8 mouse cellular contexts compared by ENCODE assay signal in the genomic region with DNA sequence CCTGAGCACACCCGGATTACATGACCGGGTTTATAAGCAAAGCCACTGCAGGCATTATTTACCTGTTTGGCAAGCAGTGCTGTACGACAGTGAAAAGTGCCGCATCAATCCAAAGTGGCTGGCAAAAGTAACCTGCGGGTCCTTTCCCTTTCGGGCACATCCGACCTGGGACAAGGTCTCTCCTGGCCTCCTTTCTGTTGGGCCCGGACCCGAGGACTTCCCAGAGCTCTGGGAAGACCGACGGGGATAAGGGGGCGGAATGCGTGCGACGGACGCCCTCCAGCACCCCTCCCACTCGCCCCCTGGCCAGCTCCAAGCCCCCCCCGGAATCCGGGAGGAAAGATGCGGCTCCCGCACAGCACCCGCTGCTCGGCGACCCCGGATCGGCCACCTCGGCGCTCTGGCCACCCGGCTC. TPM values are rescaled to one million over a fixed set of nuclear protein-coding genes. Genes with fewer than 3 reads are reported as not detected.
DNase-seq lines count a peak whose midpoint lies in the region; ATAC-seq and TF ChIP-seq lines count a peak whose summit lies in the region.

No protein-coding gene starts in this region.

- TF ChIP-seq POLR2A in small intestine, adult 2 months (IDR thresholded peaks at IDR 0.05; ENCODE audit: low read depth, low read length): no peak

- no peak overlapping the region for H3K27ac ChIP-seq in heart, embryonic 15.5 days
- peak overlapping the region; percentile 93 for H3K27ac ChIP-seq in forebrain, embryonic 10.5 days
- H3K27ac ChIP-seq in limb, embryonic 13.5 days: peak overlapping the region; percentile 70; the same call in 1 of the 2 replicates
- H3K27ac ChIP-seq in small intestine, adult 2 months (ENCODE audit: insufficient read depth, low read depth, low read length): no peak overlapping the region

- peak overlapping the region; percentile 79 for H3K9ac ChIP-seq in heart, embryonic 15.5 days
- H3K9ac ChIP-seq in limb, embryonic 13.5 days: peak overlapping the region; percentile 89

- no peaks in the 10 kb centered on the region for H3K36me3 ChIP-seq in heart, embryonic 15.5 days
- H3K36me3 ChIP-seq in forebrain, embryonic 10.5 days (replicated peaks): no peaks in the 10 kb centered on the region
- no peaks in the 10 kb centered on the region for H3K36me3 ChIP-seq in limb, embryonic 13.5 days
- no peaks in the 10 kb centered on the region for H3K36me3 ChIP-seq in small intestine, adult 2 months (ENCODE audit: control insufficient read depth, insufficient read depth, low read length)

- ATAC-seq in heart, embryonic 15.5 days (replicated peaks; ENCODE audit: insufficient number of reproducible peaks, insufficient read depth, low FRiP score, low read depth): peak; percentile 29; the same call in 1 of the 2 replicates
- ATAC-seq in limb, embryonic 13.5 days (ENCODE audit: low FRiP score, low read depth): peak; percentile 74
- no peak for ATAC-seq in inflammation-experienced regulatory T-cells, adult 6 months

- no peak for TF ChIP-seq CTCF in small intestine, adult 2 months (IDR thresholded peaks at IDR 0.05; ENCODE audit: extremely low read depth, insufficient read length, insufficient replicate concordance, low read depth, low read length)

- WGBS in heart, embryonic 15.5 days: under 1% methylated on average over 28 of the region's 29 CpGs
- WGBS in forebrain, embryonic 10.5 days: under 1% methylated on average over 29 of the region's 29 CpGs
- under 1% methylated on average over 29 of the region's 29 CpGs for WGBS in limb, embryonic 13.5 days
- under 1% methylated on average over 27 of the region's 29 CpGs for WGBS in small intestine, adult 2 months

- no peaks in the 10 kb centered on the region for H3K9me3 ChIP-seq in heart, embryonic 15.5 days (replicated peaks)
- H3K9me3 ChIP-seq in forebrain, embryonic 10.5 days: no peaks in the 10 kb centered on the region
- H3K9me3 ChIP-seq in limb, embryonic 13.5 days: no peaks in the 10 kb centered on the region

- H3K4me3 ChIP-seq in heart, embryonic 15.5 days: peak overlapping the region; percentile 90
- peak overlapping the region; percentile 87 for H3K4me3 ChIP-seq in forebrain, embryonic 10.5 days
- H3K4me3 ChIP-seq in limb, embryonic 13.5 days: peak overlapping the region; percentile 76
- H3K4me3 ChIP-seq in small intestine, adult 2 months (ENCODE audit: low read depth, low read length): peak overlapping the region; percentile 97

- no peaks in the 10 kb centered on the region for H3K27me3 ChIP-seq in heart, embryonic 15.5 days
- H3K27me3 ChIP-seq in forebrain, embryonic 10.5 days (ENCODE audit: poor library complexity, severe bottlenecking): peaks cover 18% of the 10 kb centered on the region
- no peaks in the 10 kb centered on the region for H3K27me3 ChIP-seq in limb, embryonic 13.5 days
- no peaks in the 10 kb centered on the region for H3K27me3 ChIP-seq in small intestine, adult 2 months (ENCODE audit: control insufficient read depth, insufficient read depth, low read length)

- 0 out of 2 replicates have a peak, but pooled peaks cover 3% of the 10 kb centered on the region for H3K4me1 ChIP-seq in heart, embryonic 15.5 days (replicated peaks)
- peaks cover 18% of the 10 kb centered on the region for H3K4me1 ChIP-seq in forebrain, embryonic 10.5 days
- peaks cover 1% of the 10 kb centered on the region; the same call in 1 of the 2 replicates for H3K4me1 ChIP-seq in limb, embryonic 13.5 days
- peaks cover 3% of the 10 kb centered on the region for H3K4me1 ChIP-seq in small intestine, adult 2 months (ENCODE audit: control insufficient read depth, insufficient read depth, insufficient read length, low read length)

- peak overlapping the region; percentile 92 for H3K4me2 ChIP-seq in heart, embryonic 15.5 days
- peak overlapping the region; percentile 74 for H3K4me2 ChIP-seq in limb, embryonic 13.5 days (replicated peaks)

- DNase-seq in heart, adult 8-10 months (ENCODE audit: low spot score): no peak
- DNase-seq in ZHBTc4 (ENCODE audit: low read depth, low spot score): peak; percentile 51
- peak; percentile 47 for DNase-seq in forebrain, embryonic 10.5 days (ENCODE audit: extremely low spot score, low spot score)
- DNase-seq in testis, postnatal 14 days (ENCODE audit: low spot score): no peak

RNA-seq across cellular contexts. Expression of a gene that starts 0.8 kb away (rescaled TPM):
- polyA plus RNA-seq in heart, embryonic 15.5 days (2015; fragmentation: Nextera tagmentation; extraction: Ambion mirVana): 1.9 and 2.9 TPM in 2 replicates
- under 1 TPM; 0.44 to 0.65 (median 0.60) TPM for total RNA-seq in heart, adult 8-10 months (2022)
- polyA plus RNA-seq in forebrain, embryonic 10.5 days (2016; fragmentation: Nextera tagmentation; extraction: Ambion mirVana): 6.5 and 6.8 TPM in 2 replicates
- 7.4 and 7.5 TPM in 2 replicates for polyA plus RNA-seq in limb, embryonic 13.5 days (2015; fragmentation: Nextera tagmentation; extraction: Ambion mirVana)
- 1.1 and 1.3 TPM in 2 replicates for polyA plus RNA-seq in small intestine, adult 2 months (2012; rRNA removed)
- polyA plus RNA-seq in inflammation-experienced regulatory T-cells, adult 6 months (2017; shearing (Covaris generic)): under 1 TPM in 2 of 3 experiments, not detected in 1; 0.04 to 0.12 TPM

RNA-seq across cellular contexts. Expression of a gene that starts 29.5 kb away (rescaled TPM):
- polyA plus RNA-seq in heart, embryonic 15.5 days (2015; fragmentation: Nextera tagmentation; extraction: Ambion mirVana): 1.6 and 1.9 TPM in 2 replicates
- 1 to 10 TPM in 1 of 4 experiments, under 1 TPM in 3; 0.44 to 1.1 (median 0.68) TPM for total RNA-seq in heart, adult 8-10 months (2022)
- polyA plus RNA-seq in forebrain, embryonic 10.5 days (2016; fragmentation: Nextera tagmentation; extraction: Ambion mirVana): 3.7 and 3.8 TPM in 2 replicates
- 2.5 and 2.7 TPM in 2 replicates for polyA plus RNA-seq in limb, embryonic 13.5 days (2015; fragmentation: Nextera tagmentation; extraction: Ambion mirVana)
- 0.27 and 0.81 TPM in 2 replicates for polyA plus RNA-seq in small intestine, adult 2 months (2012; rRNA removed)
- polyA plus RNA-seq in inflammation-experienced regulatory T-cells, adult 6 months (2017; shearing (Covaris generic)): not detected

RNA-seq across cellular contexts. Expression of a gene that starts 55.6 kb away (rescaled TPM):
- polyA plus RNA-seq in heart, embryonic 15.5 days (2015; fragmentation: Nextera tagmentation; extraction: Ambion mirVana): 1.7 and 2.3 TPM in 2 replicates
- not detected for total RNA-seq in heart, adult 8-10 months (2022)
- 5.5 and 6.4 TPM in 2 replicates for polyA plus RNA-seq in forebrain, embryonic 10.5 days (2016; fragmentation: Nextera tagmentation; extraction: Ambion mirVana)
- polyA plus RNA-seq in limb, embryonic 13.5 days (2015; fragmentation: Nextera tagmentation; extraction: Ambion mirVana): 5.0 and 5.8 TPM in 2 replicates
- polyA plus RNA-seq in small intestine, adult 2 months (2012; rRNA removed): 0.43 and 0.81 TPM in 2 replicates
- not detected for polyA plus RNA-seq in inflammation-experienced regulatory T-cells, adult 6 months (2017; shearing (Covaris generic))

Comparison
In these comparisons a context has a peak if more than half of its experiments do, and no peak if none do; other contexts are left out.
1. H3K27ac ChIP-seq: peak in forebrain, embryonic 10.5 days (single experiment) and limb, embryonic 13.5 days (single experiment); none in heart, embryonic 15.5 days (single experiment) and small intestine, adult 2 months (single experiment).
2. DNase-seq: peak in ZHBTc4 (single experiment) and forebrain, embryonic 10.5 days (single experiment); none in heart, adult 8-10 months (single experiment) and testis, postnatal 14 days (single experiment).
3. Peak in every context shown above with its lines, with median percentiles within 50 percentile points of each other: H3K4me3 ChIP-seq.